Mouse (Mus musculus) lung, adult 10 weeks (tissue): ENCODE data around the gene Ktn1. TPM values are rescaled to one million over a fixed set of nuclear protein-coding genes. Genes with fewer than 3 reads are reported as not detected.

ENCODE experiments used
- polyA plus RNA-seq: library from polyadenylated mRNA; stranded (reverse); fragments of 350-450 nt; fragmentation: Illumina TruSeq; extraction: RNeasy Lipid Tissue Mini Kit (QIAGEN cat#74804); gene quantifications from one replicate; pipeline ENCODE4 v1.2.3, GENCODE M21; 2014; ENCODE audit warnings: low read depth, low replicate concordance; ENCODE audit not compliant: insufficient read depth

Gene Ktn1
- 20.5 TPM for polyA plus RNA-seq

GRCm38 (mm10) chr14:47648218-47648617 is at the start of gene Ktn1:
TSS of gene Ktn1 (plus strand) at chr14:47648448.

Other genes starting within 250 kb of the Ktn1 start
- gene Dlgap5, start 230.0 kb upstream of the Ktn1 start, polyA plus RNA-seq = 0.25 TPM
- 6.4 TPM for gene Fbxo34, start 198.0 kb upstream of the Ktn1 start, polyA plus RNA-seq
- gene Atg14, start 77.8 kb upstream of the Ktn1 start, polyA plus RNA-seq = 6.5 TPM